Mouse (Mus musculus): Measurements from ENCODE around the gene Zg16. TPM values are rescaled to one million over a fixed set of nuclear protein-coding genes. Genes with fewer than 3 reads are reported as not detected.

The Zg16 gene
- total RNA-seq, 2 experiments from 2014 or later, result not detected

DNA sequence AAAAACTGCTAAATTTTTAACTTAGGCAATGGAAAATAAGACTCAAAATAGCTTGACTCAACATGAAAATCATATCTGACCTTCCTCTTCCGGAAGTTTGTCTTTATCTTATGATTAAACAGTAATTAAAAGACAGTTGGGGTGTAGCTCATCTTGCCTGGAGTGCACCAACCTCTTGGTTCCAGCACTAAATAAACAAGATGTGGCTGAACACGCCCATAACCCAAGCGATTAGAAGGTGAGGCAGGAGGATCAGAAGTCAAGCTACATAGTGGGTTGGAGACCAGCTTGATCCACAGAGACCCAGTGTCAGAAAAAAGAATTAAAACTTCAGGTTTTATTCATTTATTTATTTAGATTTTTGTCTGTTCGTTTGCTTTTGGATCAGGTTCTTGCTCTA is 3.4 kb downstream of the Zg16 start:
- intact Hi-C loops (cut with DNase I), result no loop called here

DNA sequence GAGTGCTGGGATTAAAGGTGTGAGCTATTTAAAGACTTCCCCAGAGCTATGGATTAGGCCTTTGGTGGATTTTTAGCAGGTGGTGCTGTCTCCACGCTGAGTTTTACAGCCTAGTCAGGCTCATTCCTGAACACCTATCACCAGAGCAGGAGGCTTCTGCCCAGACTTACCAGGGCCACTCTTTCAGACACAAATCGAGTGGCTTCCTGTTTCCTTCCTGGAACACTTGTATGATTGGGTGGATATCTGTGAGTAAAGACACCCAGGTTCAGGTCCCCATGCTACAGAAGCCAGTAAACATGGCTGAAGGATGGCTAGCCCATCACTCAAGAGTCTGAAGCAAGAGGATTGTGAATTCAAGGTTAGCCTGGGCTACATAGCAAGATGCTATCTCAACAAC is 4.1 kb downstream of the Zg16 start:
- DNase-seq (ENCODE audit: low spot score in 2 of 2), result no peak
- intact Hi-C loops (cut with DNase I), result no loop called here

More for the DNA sequence above, 3.4 kb downstream of the Zg16 start:
- DNase-seq (ENCODE audit: low spot score in 2 of 2), result no peak

DNA sequence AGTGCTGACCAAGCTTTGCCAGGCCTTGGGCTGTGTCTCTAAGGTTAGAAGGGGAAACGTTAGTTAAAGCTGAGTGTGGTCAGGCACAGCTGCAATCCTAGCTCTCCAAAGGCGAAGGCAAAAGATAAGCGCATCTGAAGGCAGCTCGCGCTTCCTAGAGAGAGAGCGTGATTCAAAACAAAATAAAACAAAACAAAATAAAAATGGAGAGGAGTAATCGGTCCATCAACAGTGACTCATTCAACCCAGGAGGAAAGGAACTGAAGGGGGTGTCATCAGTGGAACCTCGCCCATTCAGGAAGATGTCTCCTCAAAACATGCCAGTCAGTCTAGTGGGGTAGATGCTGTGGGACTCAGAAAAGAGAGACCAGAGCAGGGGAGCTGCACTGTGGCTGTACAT is 4.9 kb downstream of the Zg16 start:
- intact Hi-C loops (cut with DNase I), result no loop called here
- no peak for DNase-seq (ENCODE audit: low spot score in 2 of 2)

DNA sequence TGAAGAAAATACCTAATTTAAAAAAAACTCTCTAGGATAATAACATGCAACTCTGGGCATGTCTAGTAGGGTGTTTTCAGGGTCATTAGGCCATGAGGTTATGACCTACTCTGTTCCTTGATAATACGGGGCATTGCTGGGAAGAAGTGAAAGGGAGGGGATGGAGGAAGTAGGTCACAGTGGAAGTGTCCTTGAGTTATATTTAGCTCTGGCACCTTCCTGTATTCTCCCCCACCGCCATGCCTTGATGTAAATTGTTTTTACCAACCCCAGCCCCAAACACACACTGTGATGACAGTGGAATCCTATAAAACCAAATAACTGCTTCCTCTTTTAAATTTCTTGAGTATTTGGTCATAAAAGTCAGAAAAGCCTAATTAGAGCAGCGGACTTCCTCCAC is 7.1 kb downstream of the Zg16 start:
- intact Hi-C loops (cut with DNase I), result no loop called here
- DNase-seq (ENCODE audit: low spot score in 2 of 2), result no peak

DNA sequence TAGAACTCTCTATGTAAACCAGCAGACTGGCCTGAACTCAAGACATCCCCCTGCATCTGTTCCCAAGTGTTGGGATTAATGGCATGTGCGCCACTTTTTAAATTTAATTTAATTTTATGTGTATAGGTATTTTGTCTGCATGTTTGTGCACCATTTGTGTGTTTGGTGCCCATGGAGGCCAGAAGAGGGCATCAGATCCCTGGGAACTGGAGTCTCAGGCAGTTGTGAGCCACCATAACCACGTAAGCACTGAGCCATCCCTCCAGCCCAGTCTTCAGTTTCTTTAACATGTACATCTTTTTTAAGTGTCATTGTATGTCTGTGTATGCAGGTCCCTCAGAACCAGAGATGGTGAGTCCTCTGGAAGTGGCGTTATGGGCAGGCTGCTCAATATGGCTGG is 9.4 kb downstream of the Zg16 start:
- no peak for DNase-seq (ENCODE audit: low spot score in 2 of 2)
- intact Hi-C loops (cut with DNase I), result no loop called here

DNA sequence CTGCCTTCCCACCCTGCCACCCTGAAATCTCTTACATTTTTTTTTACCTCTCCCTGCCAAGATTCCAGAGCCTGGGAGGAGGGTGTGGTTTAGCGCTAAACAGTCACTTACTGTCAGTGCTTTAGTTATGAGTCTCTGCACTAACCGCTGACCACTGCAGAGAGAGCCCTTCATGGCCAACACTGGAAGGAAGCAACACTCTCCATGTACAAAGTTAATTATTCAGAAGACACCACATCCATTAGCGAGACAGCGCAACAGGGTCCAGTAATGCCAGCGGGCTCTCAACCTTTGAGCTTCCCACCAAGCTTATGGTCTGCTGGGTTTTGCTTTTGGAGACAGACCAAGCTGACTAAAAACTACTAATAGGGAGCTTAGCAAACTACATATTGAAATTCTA is 10.9 kb downstream of the Zg16 start:
- intact Hi-C loops (cut with DNase I), result no loop called here
- no peak for DNase-seq (ENCODE audit: low spot score in 2 of 2)

DNA sequence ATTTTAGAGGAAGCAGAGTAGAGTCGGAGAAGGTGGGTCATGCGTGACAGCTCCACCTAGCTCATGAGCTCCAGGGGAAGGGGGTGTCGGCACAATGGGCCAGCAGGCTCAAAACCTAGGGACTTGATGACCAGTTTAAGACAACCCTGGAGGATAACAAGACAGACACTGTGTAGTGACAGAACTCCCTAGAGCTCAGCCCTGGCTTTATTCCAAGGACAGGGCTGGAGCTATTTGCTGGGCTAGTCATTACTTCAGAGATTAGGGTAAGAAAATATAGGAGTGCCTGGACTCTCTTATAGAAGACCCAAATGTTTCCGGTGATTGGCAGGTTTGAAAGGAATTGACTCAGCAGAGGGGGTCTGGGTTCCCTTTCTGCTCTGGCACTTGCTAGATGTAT is 13.9 kb downstream of the Zg16 start:
- intact Hi-C loops (cut with DNase I), result no loop called here
- no peak for DNase-seq (ENCODE audit: low spot score in 2 of 2)

DNA sequence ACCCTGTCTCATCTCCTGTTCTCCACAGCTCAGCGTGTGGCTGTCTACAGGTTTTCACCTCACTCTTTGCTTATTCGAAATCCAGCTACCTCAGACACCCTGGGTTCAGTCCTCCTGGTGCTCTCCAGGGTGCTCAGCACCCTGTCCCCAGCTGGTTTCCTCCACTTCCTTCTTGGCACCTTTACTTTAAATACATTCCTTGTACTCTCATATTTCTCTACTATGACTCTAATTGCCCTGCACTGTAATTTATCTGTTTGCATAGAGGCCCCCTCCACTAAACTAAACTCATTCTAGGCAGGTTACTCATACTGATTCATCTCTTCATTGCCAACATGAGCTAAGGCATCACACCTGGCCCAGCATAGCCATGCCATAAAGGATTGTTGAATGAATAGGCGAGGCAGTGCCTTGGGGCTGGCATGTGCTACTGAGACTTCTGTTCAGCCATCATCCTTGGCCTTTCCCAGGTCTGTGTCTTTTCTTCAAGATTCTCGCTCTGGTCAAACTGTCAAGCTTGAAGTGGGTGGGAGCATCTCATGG is 16.2 kb downstream of the Zg16 start:
- intact Hi-C loops (cut with DNase I), result no loop called here
- DNase-seq (ENCODE audit: low spot score in 2 of 2), result no peak

DNA sequence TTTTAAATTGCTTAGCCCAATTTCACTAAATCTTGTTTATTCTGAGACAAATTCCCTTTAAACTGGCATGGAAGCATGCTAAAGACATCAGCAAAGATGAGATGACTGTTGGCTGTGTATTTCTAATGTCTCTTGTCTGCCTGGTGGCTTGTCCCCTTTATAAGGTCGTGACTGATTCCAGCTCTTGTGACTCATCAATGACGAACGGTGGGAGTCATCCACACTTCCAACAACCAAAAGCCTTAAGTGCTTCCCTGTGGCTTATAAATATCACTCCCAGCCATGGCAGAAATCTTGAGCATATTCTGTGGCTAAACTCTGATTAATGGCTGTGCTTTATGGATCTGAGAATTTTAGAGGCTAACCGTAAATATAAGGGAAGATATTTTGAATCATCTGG is 20.8 kb downstream of the Zg16 start:
- no peak for DNase-seq (ENCODE audit: low spot score in 2 of 2)
- intact Hi-C loops (cut with DNase I), result no loop called here

DNA sequence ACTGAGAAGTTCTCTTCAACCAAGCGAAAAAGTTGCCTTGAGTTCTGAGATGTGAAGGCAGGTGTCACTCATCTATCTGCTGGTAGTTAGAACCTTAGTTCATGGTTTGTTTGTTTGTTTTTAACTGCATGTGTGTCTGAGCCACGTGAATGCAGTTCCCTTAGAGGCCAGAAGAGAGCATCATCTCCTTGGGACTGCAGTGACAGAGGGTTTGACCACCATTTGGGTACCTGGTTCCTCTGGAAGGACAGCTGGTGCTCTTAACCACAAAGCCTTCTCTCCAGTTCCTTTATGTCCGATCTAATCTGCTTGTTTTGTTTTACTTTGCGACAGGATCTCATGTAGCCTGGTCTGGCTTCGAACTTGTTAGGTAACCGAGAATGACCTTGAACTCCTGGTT is 21.6 kb downstream of the Zg16 start:
- no peak for DNase-seq (ENCODE audit: low spot score in 2 of 2)
- intact Hi-C loops (cut with DNase I), result no loop called here

DNA sequence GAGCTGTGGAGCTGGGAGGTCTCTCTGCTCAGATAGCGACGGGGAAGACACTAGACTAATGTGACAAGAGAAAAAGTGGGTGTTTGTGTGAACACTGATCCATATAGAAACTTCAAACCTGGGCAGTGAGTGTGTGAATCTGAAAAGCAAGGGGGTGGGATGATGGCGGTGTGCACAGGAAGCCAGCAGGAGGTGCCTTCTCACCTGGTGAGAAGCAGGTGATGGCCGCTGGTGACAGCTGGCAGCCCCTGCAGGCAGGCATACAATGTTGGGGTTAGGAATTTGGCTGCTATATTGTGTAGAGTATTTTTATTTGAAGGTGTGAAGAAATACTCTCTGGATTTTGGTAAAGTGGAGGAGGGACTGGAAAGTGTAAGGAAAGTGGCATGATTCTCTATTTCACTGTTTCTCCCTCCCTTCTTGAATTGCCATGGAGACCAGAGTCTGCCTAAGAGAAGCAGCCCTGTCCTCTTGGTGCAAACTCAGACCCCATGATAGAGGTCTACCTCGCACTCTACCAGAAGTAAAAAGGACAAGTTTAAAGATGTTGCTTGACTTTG is 32.0 kb downstream of the Zg16 start:
- intact Hi-C loops (cut with DNase I), result no loop called here
- peak in 1 of 2 experiments; percentile 30 for DNase-seq (ENCODE audit: low spot score in 2 of 2)

DNA sequence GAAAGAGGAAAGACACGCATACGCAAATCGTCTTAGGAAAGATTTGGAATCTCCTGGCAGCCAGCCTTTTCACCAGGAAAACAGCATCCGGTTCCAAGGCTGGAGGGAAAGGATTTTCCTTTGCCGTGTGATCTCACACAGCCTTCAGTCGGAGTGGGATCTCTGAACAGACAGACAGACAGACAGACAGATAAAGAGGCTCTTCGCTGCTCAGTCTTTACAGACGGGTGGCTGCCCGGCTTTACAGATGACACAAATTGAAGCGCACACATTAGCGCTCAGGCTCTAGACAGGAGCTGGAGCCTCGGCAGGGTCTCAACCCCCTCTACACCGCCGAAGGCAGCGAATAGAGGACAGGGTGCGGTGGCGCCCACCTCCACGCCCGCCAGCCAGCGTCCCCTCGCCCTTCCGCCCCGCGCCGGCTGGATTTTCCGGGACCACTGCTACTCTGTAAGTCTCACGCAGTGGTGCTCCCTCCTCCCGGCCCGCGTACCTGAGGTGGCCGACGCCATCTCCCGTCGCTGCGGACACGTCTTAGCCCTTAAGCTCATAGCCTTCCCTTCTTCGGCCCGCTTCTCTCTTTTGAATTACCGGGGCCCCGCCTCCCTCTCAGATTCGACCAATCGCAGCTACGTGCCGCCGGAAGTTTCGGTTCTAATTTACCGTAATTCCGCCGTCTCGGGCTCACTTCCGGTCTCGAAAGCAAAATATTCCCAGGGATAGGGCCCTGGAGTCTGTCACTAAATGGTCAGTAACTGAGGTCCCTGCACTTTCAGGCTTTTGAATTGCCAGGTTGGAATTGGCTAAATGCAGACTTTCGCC is 45.1 kb downstream of the Zg16 start, which contains the start of gene Kif22:
TSS of gene Kif22 (minus strand) at position 621 of the 822 bp plus-strand sequence.
- peak; percentile 80 to 90 for DNase-seq (ENCODE audit: low spot score in 2 of 2)
- intact Hi-C loops (cut with DNase I), result loop anchor here (5.0 kb wide), 1 partner anchor 50 kb away; the partner anchor contains the start of gene AI467606

DNA sequence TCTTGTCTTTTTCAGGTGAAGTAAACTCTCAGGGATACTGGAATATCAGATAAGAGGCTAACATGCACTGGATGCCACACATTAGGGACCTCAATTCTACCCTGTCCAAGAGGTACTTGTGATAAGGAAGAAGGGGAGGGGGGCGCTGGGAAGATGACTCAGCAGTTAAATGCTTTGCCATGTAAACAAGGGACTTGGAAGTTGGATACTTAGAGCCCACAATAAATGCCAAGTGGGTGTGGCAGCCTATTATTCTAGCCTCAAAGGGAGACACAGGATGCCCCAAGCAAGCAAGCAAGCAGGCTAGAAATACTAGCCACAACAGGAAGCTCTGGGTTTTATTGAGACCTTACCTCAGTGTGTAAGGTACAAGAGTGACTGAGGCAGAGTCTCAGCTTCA is 55.9 kb downstream of the Zg16 start:
- DNase-seq (ENCODE audit: low spot score in 2 of 2), result no peak
- intact Hi-C loops (cut with DNase I), result no loop called here

DNA sequence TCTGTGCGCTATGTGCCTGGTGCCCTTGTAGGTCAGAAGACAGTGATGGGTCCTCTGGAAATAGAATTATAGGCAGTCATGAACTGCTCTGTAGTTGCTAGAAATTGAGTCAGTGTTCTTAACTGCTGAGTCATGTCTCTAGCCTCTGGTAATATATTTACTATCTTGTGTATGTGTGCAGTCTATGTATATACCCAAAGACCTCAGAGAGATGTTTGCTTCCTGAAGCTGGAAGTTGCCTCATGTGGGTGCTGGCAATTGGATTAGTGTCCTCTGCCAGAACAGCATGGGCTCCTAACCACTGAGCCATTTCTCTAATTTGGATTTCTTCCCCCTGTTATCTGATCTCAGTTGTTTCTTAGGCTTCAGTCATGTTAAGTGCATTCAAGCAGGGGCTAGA is 57.0 kb downstream of the Zg16 start:
- DNase-seq (ENCODE audit: low spot score in 2 of 2), result no peak
- intact Hi-C loops (cut with DNase I), result no loop called here

DNA sequence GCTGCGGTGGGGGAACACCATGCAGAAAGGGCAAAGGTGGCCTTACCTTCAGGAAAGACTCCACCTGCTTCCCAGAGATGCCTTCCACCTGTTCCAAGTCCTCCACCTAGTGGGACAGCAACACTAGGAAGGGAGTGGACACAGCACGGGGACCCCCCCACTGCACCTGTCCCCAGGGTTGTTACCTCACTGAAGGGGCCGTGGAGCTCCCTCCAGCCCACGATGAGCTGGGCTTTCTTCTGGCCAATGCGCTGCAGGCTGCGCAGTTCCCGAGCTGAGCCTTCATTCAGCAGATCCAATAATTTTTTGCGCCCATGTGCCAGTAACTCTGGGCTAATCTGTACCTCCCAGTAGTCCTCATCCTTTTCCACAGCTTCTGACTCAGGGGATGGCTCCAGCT is 59.2 kb downstream of the Zg16 start:
- intact Hi-C loops (cut with DNase I), result loop anchor here (5.0 kb wide), 1 partner anchor 146 kb away; the partner anchor contains the start of gene Taok2

DNA sequence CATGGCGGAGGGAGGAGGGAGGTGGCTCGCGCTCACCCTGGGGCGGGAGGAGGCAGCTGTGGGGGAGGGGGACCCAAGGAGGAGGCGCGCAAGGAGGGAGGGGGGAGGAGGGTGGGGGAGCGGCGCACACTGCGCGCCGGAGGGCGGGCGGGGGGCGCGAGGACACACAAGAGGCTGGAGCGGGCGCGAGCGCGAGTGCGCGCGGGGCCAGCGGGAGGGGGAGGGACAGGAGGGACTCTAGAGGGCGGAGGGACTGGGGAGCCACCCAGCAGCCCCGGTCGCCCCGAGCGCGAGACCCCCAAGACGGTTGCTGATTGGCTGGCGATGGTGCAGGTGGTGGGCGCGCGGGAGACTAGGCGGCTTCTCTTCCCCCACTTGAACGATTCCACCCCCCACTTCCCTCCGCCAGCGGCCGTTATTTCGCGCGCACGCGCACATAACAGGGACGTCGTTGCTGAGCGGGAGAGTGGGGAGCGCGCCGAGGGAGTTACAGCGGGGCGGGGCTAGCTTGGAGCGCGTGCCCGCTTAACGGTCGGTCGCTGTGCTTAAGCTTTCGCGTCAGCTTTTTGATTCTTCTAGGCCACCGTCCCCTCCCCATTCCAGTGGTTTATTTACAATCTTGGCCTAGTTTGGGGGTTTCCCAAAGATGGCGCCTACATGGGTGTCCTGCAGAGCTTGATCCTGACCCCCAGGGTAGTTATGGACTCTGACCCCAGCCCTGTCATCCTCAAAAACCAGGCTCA is 60.0 kb downstream of the Zg16 start, which contains the start of gene Maz:
TSS of gene Maz (minus strand) at position 54 of the 743 bp plus-strand sequence.
- peak; percentile 100 for DNase-seq (ENCODE audit: low spot score in 2 of 2)
- intact Hi-C loops (cut with DNase I), result loop anchor here (5.0 kb wide), 1 partner anchor 145 kb away; the partner anchor contains the start of gene Taok2

More for the DNA sequence above, 59.2 kb downstream of the Zg16 start:
- peak in 1 of 2 experiments; percentile 45 for DNase-seq (ENCODE audit: low spot score in 2 of 2)

DNA sequence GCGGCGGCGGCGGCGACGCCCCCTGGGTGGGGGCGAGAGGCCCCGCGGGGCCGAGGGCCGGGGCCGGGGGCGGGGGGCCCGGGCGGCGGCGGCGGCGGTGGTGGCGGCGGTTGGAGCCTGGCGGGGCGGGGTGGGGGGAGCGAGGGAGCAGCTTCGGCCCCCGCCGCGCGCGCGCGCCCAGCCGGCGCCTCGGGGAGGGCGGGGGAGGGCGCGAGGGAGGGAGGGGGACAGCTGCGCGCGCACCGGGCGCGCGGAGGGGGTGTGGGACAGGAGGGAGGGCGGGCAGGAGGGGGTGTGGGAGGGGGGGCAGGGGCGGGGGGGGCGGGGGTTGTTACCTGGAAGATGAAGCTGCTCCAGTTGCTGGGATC is 60.5 kb downstream of the Zg16 start:
- intact Hi-C loops (cut with DNase I), result loop anchor here (5.0 kb wide), 1 partner anchor 144 kb away; the partner anchor contains the start of gene Taok2
- no peak for DNase-seq (ENCODE audit: low spot score in 2 of 2)

DNA sequence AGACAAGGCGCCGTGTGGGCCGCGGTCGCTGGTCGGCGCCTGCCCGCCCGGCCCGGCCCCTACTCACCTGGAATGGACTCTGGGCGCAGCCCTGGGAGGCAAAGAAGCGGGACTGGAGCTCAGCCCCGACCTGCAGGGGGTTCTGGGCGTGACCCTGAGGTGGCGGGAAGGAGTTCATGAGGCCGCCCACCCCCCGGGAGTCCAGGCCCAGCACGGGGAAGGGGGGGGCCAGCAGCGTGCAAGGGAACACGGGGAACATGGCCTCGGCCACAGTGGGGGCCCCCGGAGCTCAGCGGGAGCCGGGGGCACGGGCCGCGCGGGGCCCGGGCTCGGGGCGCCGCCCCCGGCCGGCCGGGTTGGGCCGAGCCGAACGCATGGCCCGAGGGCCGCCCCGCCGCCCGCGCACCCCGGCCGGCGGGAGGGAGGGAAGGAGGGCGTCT is 60.9 kb downstream of the Zg16 start:
- intact Hi-C loops (cut with DNase I), result loop anchor here (5.0 kb wide), 1 partner anchor 144 kb away; the partner anchor contains the start of gene Taok2
- peak; percentile 43 to 45 for DNase-seq (ENCODE audit: low spot score in 2 of 2)

DNA sequence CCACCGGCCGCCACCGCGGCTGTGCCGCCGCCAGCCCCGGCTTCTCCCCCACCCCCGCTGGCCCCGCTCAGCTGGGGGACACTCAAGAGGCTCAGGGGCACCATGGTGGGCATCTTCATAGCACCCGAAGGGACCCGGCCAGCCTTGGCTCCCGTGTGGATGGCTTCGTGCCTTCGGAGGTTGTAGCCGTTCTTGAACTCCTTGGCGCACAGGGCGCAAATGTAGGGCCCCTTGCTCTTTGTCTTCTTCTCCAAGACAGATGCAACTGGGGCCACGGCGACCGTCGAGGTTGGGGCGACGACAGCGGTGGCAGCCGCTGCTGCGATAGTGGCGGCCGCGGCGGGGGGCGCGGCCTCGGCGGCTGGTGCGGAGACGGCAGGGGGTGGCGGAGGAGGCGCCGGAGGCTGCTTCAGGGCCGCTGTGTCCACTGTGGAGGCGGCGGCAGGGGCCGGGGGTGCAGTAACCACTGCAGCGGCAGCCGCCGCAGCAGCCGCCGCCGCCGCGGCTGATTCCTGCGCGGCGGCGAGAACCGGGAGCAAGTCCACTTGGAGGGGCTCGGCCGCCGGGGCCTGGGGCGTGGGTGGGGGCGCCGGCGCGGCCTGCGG is 61.5 kb downstream of the Zg16 start:
- peak in 1 of 2 experiments; percentile 31 for DNase-seq (ENCODE audit: low spot score in 2 of 2)
- intact Hi-C loops (cut with DNase I), result loop anchor here (5.0 kb wide), 1 partner anchor 143 kb away; the partner anchor contains the start of gene Taok2
